Mouse (Mus musculus) T-cell, adult 2 months (primary cell): Measurements from ENCODE around the gene Sap30bp.
A peak's percentile ranks its signal among the peaks of the same experiment; 100 is the strongest.

ENCODE experiments used
- DNase-seq: peaks from one replicate; pipeline ENCODE4 v3.0.0; 2022; ENCODE audit warnings: low spot score

The Sap30bp gene

DNA sequence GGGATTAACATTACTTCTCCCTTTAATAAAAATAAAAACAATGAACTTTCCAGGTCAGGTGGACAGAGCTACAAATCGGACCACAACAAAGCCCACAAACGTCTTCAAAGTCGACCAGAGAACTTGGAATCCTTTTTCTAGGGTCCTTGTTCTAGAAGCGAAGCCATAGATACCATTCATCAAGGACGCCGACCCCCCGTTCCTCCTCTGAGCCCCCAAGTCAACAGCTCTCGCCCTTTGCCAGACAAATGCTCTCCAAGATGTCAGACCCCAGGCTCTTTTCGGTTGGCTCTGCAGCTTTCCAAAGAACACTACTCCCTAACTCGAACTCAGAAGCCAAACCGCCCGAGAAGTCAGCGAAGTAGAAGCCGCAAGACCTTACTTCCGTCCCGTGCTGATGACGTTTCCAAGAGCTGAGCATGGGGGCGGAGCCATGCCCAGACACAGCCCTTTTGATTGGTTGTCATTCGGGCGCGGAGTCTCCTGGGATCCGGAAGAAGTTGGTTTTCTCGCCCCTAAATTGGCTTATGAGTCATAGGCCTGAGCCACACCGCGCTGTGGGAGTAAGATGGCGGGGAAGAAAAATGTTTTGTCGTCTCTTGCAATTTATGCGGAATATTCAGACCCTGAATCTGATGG lies at the start of gene Sap30bp, which contains the start of gene Recql5:
TSS of gene Sap30bp (plus strand) at position 175 of the 639 bp plus-strand sequence.
TSS of gene Recql5 (minus strand) at position 370 of the 639 bp plus-strand sequence.
- DNase-seq, result peak; percentile 98

DNA sequence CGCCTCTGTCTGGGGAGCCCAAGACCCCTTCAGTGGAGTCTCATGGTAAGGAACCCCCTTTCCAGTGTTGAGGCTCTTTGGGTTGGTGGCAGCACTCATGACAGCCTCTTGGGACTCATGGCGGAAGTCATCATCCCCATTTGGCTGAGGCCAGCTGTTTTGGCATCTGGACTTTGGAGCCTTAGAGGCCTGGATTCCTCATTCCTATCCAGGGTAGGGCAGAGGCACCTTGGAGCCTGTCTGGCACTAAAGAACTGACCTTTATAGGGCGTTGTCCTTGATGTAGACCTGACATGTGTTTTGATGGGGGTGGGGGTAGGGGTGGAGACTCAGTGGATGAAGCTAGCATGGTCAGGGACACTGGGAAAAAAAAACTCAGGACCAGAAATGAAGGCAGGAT lies 48.7 kb upstream of the Sap30bp start:
- no peak for DNase-seq

DNA sequence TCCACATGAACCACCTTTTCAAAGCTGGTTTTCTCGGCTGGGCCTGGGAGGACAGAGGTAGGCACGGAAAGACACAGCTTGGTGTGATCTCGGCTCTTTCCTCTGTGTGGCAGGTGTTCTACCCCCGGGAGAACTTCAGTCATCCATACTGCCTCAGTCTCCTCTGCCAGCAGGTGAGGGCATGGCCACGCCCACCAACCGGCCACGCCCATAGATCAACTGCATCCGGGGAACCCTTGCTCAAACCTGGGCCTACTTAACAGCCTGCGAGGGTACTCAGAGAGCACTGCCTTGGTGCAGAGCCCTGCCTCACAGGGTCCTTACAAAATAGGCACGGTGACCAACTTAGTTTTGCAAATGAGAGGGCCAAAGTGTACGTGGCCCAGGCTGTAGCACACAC lies 47.8 kb upstream of the Sap30bp start:
- no peak for DNase-seq

DNA sequence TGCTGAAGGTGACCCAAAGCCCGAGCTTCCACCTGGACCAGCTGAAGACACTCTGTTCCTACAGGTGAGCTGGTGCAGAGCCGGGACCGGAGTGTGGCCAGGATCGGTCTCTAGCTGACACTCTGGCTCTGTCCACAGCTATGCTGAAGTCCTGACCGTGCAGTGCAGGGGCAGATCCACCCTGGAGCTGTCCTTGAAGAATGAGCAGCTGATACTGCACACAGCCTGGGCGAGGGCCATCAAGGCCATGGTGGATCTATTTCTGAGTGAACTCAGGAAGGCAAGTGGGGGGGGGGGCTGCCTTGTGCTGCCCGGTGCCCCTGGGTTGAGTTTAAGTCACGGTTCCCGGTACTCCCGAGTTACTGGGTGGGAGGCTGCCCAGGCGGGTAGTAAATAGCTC lies 46.6 kb upstream of the Sap30bp start:
- no peak for DNase-seq

DNA sequence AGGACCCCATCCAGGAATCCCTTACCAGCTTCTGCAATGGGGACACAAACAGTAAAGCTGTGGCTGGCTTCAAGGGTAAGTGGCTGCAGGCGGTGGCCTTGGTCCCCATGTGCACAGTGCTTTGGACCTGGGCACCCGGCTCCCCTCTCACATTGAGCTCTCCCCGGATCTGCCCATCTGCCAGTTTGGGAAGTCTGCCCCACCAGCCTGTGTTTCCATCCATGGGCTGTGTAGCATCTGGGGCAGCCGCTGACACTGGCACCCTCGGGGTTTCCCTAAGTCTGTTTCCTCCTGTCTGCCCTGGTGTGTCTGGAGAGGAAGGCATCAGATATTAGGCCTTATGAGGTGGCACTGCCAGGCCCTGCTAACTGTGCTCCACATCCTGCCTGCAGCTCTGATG lies 45.1 kb upstream of the Sap30bp start:
- no peak for DNase-seq

DNA sequence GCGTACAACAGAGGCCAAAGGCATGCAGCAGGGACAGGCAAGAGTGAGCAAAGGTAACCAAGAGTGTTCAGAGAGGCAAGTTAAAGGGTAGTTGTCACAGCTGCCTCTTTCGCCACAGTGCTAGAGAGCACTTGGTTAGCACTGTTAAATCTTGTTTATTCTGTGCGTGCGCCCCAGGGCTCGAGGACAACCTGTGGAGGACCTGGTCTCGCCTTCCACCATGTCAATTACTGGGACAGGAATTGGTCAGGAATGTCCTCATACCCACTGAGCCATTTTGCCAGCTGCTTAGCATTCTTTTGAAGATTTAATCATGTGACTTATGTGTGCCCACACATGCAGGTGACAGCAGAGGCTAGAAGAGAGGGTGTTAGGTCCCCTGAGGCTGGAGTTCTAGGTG lies 43.9 kb upstream of the Sap30bp start:
- DNase-seq, result no peak

DNA sequence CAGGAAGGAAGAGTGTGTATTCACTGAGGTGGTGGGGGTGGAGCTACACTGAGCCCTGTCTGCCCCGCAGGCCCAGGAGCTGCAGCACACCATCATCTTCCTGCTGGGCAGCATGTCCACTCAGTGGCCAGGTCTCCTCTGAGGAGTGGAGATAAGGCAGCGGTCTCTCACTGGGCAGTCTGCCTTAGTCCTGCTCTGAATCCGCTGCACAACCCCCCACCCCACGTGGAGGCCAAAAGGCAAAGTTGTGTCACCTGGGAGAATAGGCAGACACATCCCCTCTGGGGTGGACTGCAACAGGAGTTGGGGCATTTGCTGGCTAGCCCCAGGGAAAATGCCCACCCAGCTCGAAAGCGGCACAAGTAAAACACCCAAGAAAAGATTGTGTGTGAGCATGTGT lies 40.9 kb upstream of the Sap30bp start:
- no peak for DNase-seq

DNA sequence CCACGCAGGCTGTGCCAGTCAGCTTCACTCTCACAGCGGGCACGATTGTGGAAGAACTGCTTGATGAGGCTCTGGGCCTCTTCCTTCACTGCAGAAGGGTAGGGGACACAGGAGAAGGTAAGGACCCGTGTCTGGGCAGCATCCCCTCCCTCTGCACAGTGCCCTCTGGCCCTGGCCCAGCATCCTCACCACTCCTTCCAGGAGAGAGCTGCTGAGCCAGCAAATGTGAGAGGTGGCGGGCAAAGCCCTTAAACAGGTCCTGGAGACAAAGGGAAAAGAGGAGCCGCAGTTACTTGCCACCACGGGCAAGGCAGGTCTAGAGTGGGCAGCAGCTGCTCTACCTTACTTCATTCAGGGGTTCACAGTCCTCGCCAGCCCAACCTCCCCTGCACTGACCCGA lies 40.0 kb upstream of the Sap30bp start:
- no peak for DNase-seq

DNA sequence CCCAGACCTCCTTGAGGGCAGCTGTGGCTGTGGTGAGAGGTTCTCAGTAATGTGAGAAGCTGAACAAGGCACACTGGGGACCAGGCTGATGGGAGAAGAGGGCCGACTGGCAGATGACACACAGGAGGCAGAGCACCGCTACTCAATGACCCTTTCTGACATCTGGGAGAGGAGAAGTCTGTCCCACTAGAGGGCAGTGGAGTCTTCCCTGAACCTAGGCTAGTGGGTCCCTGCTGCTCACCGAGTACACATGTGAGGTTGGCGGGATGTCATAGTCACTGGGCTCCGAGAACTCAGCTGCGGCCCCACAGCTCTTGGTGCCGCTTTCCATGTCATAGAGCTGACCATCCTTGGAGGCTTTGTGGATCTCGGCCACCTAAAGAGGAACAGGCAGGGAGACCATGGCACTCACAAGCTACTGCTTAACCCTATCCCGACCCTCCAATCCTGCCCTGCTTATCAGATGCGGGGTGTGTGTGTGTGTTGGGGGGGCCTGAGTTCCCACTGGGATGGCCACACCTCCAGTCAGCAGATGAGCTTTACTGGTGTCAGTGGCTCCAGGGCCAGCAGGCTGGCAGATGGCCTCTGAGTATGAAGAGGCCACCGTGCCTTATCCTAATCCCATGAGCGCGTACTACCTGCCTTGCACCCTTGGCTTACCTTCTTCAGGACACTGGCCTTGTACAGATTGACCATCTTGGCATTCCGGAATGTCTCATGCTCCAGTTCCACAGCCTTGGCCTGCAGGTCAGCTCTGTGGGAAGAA lies 38.1 kb upstream of the Sap30bp start:
- DNase-seq, result no peak

DNA sequence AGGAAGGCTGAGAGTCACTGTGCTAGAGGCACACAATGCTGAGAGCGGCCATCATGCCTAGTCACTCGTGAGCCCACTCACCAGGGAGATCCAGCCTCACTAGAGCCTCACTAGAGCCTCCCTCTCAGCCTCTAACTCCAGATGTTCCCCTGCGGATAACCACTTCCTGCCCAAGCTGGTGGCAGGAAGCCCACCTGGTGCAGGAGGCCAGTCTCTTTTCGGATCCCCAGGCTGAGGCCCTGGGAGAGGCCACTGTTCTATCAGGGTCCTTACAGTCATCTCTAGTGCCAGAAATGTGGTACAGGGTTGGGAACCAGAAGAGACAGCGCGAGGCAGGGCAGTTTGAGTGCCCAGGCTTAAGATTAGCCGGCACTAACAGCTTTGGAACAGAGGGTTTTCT lies 34.6 kb upstream of the Sap30bp start:
- peak; percentile 49 for DNase-seq

DNA sequence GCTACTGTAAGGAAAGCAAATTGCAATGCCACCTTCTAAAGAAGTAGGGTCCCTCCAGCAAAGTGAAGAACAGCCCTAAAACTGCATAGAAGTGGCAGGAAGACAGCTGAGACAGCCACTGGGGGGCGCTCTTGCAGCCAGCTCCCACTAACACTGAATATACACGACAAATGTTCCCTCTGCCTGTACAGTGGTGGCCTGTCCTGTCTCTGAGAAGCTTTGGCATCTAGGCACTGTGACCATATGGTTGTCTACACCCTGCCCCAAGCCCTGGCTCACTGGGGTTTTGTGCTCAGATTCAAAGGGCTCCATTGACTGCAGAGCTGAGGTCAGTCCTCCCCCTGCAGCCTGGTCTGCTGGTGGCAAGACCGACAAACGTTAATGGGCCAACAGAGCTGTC lies 34.2 kb upstream of the Sap30bp start:
- DNase-seq, result peak; percentile 52

DNA sequence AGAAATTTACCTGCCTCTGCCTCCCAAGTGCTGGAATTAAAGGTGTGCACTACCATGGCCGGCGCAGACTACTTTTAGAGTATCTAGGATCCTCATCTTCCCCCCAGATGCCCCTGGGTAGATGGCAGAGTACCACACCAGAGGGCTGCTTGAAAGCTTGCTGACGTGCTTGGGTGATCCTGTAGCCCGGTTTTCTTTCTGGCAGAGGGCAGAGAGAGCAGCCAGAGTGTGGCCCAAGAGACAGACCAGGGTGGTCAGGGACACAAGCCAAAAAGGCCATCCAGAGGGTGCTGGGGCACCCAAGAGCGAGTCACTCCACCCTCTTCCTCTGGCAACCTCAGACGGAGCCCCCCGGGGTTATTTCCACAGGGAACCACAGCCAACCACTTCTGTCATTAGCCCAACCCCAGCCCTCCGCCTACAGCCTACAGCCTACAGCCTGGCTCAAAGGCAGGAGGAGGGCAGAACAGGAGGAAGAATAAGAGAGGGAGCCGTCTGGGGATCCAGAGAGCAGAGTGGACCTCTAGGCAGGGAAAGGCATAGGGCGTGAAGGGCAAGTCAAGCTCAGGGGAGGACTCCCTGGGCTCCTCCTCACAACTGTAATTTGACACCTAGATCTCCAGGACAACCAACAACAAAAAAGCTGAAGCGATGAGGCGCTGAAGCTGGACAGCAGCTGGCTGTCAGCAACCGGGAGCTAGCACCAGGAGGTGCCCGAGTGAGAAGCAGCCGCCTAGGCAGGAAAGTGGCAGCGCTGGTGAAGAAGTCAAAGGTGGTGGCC lies 33.4 kb upstream of the Sap30bp start, which contains the start of gene Smim5:
TSS of gene Smim5 (plus strand) at position 481 of the 781 bp plus-strand sequence.
- no peak for DNase-seq

DNA sequence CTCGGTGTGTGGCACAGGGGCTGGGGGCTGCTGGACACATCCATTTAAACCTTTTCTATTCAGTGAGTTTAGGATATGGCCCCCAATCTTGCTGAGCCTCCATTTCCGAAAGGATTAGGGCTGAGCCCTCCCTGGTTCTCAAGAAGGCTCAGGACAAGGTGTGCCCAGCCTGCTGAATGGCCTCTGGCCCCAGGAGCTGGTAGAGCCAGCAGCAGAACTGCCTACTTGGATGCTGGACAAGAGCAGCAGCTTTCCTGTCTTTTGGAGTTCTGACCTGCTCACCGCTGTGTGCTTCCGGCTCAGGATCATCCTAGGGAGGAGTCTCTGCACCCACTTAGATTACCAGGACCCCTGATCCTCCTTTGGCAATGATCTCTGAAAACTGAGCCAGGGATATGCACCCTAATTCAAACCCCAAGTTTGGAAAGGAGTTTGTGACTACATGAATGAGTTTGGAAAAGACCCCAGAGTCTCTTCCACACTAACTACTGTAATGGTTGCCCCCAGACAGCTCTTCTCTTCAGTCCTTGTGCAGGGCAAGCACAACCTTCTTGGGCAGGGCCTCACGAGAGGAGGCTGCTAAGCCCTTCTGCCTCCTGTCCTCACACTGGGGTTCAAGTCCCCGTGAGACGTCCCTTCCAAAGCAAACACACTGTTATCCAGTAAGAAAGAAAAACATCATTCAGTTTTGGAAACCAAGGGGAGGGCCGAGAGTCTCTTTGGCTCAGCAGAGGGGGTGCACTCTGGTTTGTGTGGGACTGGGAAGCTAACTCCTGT lies 32.3 kb upstream of the Sap30bp start:
- no peak for DNase-seq

DNA sequence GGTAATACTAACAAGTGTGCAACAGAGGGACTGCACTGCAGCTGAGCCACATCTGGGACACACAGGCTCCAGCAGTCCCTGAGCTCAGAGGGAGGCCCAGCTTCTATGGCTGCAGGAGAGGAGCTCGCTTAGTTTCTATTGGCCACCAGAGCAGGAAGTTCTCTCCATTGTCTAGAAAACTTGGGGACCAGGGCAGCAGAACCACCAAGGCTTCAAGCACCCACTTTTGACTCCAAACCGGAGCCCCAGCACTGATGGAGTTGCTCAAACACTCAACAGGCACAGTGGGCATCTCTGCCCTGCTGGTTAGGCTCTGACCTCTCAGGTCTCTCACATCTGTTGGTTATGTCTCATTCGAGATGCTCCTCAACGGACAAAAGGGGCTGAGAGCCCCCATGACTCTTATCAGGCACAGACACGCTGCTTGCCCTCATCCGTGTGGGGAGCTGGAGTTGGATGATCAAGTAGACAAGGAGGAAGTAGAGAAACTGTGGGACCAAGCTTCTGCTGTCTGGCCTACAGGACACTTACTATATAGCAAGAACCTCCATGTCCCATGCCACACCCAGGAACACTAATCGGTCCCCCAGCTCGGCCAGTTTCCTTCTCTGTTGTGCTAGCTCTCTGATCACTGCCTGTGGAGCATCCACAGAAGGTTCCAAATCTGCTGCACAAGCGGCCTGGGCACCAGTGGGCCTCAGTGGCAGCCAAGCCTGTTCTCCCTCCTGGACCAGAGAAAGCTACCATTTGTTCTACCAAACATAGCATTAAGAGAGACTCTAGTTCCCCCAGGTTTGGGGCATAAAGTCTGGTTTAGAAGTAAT lies 31.5 kb upstream of the Sap30bp start:
- DNase-seq, result no peak

DNA sequence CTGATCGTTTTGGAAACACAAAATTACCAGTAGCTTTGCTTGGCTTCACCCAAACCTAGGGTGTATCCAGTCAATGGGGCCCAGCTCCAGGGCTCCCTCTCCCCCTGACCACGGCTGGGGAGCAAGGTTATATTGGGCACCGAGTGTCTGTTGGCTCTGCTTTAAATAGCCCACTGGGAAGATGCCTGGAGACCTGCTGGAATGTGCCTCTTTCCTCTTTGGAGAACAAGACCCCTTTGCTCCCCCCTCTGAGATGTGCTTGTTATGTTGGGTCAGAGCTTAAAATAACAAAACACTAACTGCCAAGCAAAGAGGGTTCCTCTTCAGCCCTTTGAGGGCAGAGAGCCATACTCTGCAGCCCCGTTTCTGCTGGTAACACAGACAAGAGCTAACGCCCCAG lies 30.9 kb upstream of the Sap30bp start:
- DNase-seq, result no peak

DNA sequence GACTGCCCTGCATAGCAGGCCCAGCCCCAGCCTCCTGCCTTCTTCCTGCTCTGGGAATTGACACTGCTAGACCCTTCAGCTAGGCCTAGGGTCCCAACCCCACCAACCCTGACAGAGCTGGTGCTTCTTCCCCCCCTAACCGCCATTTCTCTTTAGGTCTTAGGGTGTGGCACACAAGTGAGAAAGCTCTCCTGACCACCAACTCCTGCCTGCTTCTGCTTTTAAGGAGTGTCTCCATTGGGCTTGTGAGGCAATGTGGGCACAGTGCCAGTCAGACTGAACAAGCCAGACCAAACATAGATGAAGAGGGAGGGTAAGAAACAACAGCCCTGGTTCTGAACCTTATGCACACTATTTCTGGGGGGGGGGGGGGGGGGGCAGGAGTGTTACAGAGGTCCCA lies 30.3 kb upstream of the Sap30bp start:
- DNase-seq, result no peak

DNA sequence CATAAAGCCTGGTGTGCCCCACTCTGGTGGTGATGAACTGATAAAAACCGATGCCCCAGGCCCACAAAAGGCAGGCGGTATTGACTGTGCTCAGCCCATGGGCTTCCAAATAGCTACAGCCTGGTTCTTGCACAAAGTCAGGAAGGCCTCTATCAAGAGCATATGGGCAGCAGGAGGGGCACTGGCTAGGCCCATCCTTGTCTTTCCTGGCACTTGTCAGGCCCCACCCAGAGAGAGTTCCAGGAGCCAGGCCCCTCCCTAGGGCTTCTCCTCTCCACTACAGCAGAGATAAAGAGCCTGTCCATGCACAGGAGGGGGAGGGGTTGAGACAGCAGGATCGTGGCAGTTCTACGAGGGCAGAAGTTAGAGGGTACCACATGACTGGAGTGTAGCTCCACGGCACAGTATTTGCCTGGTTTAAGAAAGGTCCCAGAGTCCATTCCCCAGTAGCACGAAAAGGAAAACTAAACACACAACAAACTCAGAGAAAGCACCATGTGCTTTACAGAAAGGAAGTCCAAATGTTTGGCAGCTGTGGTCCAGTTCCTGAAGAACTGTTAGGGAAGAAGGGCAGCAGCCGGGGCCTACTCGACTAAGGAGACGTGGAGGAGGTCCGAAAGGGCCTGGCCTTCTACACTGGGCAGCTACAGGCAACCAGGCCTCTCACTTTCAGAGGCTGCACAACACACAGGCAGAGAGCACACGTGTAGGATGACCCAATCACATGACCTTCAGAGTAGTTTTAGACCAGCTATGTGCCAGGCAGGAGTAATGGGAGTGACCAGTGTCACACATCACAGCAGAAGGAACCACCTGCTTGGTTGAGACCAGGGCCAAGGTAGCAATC lies 29.5 kb upstream of the Sap30bp start:
- no peak for DNase-seq

DNA sequence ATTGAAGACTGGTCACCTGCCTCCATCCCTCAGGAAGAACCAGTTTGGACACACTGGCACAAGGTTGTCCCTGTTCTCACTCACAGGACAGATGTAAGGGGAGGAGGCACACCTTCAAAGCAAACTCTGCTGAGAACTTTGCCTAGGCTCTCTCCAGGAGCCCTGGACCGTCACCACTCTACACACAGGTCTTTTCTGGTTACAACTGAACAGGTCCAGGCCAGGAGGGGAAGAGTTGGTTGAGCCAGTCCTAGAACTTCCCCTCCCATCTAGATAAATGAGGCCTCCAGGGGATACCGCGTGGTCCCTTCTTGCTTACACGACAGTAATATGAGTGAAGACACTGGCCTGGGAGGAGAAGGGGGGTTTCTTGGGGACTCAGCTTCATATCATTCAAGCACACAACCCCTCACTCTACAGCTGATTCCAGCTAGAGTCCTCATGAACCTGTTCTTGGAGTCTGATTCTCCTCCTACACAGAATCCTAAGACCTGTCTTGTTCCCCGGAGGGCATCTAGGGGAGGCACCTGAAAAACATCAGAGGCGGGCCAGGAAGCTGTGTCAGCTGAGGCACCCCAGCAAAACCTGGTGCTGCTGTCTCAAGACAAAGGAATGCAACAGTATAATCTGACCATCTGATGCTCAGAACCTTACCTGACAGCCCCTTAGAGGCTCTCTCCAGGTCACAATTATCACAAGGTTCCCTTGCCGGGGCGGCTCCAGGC lies 28.7 kb upstream of the Sap30bp start:
- no peak for DNase-seq

DNA sequence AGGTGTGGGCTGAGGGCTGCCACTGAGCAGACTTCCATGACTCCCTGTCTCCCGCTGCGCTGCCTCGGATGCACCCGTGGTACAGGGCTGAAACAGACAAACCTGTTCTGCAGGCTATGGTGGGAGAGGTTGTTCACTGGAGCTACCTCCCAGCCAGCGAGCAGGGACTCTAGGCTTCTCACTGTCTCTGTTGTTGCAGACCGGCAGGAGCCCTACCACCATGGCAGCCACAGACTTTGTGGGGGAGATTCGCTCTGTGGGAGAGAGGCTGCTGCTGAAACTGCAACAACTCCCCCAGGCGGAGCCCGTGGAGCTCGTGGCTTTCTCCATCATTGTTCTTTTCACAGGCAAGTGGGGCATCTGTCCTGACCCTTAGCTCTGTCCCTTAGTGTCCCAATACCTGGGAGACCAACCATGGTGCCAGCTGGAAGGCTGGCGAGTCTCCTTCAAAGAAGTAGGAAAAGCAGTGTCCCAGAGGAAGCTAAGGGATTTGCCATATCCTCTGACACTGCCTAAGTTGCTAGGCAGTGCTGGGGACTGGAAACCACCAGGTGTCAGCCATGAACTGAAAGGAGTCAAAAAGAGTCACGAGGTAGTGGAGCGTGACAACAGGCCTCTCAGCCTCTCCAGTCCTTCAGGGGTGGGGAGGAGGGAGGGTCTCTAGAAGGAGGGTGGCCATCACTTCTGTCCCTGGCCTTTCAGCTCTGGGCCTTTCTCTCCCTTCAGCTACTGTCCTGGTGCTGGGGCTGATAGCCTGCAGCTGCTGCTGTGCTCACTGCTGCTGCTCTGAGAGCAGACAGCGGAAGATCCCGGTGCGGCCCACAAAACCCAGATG lies 27.9 kb upstream of the Sap30bp start:
- DNase-seq, result no peak
